Mouse (Mus musculus) macrophage (primary cell): ENCODE measurements around the gene Rfxap. TPM values are rescaled to one million over a fixed set of nuclear protein-coding genes. Genes with fewer than 3 reads are reported as not detected.

Experiments
- H3K27ac ChIP-seq: fragments of 350-480 bp; formaldehyde crosslinking; 2 replicates; pipeline ENCODE4 v1.9.0; 2021
- H3K36me3 ChIP-seq: fragments of 350-480 bp; formaldehyde crosslinking; 2 replicates; pipeline ENCODE4 v1.9.0; 2021; ENCODE audit errors: inconsistent target
- H3K4me3 ChIP-seq: fragments of 350-480 bp; formaldehyde crosslinking; 2 replicates; pipeline ENCODE4 v1.9.0; 2021; ENCODE audit errors: inconsistent target
- H3K79me2 ChIP-seq: fragments of 350-480 bp; formaldehyde crosslinking; 2 replicates; pipeline ENCODE4 v1.9.0; 2021; ENCODE audit errors: inconsistent target
- WGBS: methylation state at CpG from one replicate; pipeline ENCODE4 v1.1.7; 2026; ENCODE audit warnings: inconsistent platforms; ENCODE audit not compliant: missing documents; 5-methylcytosine and 5-hydroxymethylcytosine counted together
- polyA plus RNA-seq: library from polyadenylated mRNA; stranded (reverse); fragments of 250-400 nt; gene quantifications from 3 replicates; pipeline ENCODE4 v1.2.4, GENCODE M21; 2018; ENCODE audit warnings: inconsistent platforms

The Rfxap gene
- polyA plus RNA-seq, 1 experiment from 2014 or later = 21.3 TPM

DNA sequence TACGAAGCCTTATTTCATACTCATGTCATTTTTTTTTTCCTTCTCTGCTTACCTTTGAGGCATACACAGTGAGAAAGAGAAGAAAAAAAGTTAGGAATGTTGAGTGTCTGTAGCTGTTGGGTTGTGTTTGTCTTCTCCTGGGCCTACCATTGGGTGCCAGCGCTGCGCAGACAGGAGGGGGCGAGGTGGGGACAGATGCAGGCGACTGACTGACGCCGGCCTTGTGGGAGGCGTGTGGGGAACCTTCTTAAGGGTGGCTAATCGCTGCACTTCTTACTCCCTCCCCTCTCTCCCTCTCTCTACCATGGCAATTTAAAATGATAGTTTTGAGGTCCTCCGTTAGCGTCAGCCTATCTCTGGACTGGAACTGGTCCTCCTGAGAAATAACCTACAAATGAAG, 51.5 kb downstream of the Rfxap start:
- Histone ChIP-seq H3K4me3 (no peak overlapping the region), H3K27ac (no peak overlapping the region), H3K36me3 (no peaks in the 10 kb centered on the region), H3K79me2 (no peaks in the 10 kb centered on the region)
- WGBS = 9% methylated on average over 11 of the region's 11 CpGs

DNA sequence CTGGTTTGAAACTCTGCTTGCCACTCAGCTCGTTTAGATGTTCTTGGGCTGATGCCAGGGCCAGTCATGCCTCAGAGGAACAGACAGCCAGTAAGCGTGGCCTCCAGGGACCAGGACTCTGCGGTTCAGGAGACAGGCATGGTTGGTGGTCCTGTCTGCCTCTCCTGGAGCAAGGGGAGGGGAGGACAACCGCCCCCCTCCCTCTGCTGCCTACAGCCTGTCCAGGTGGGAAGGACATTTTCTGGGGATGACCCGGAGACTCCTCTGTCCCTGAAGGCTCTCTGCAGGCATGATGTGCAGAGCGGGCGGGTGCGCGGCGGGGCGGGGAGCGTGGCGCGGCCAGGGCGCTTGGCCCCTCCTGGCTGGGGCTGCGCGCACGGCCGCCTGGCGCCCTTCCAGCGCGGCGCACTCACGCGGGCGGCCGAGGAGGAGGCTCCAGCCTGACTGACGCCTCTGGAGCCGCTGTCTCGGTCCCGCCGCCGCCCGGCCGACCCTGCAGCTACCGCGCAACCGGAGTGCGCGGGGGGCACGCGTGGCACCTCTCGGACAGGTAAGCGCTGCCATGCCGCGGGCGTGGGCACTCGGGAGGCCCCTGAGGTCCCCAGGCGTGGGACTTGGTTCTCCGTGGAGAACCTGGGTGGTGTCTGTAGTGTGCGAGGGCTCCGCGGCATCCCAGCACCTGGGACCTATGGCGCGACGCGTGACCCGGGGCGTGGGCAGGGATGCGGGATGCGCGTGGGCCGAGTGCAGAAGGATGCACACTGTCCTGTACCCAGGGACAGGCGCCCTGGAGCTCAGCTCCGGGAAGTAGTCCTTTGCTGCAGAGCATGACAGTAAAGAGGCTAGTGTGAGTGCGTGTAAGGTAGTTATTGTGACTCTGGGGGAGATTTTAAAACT, 52.2 kb downstream of the Rfxap start, which contains the start of gene Smad9:
TSS of gene Smad9 (plus strand) at position 438 of the 897 bp plus-strand sequence.
- H3K4me3 ChIP-seq = no peak within 1 kb of the TSS
- 4% methylated on average over 43 of the region's 66 CpGs for WGBS
- H3K27ac ChIP-seq = no peak within 1 kb of the TSS
- H3K36me3 ChIP-seq = peaks cover 2% of the 10 kb centered on the region; the same call in 1 of the 2 replicates
- no peaks in the 10 kb centered on the region for H3K79me2 ChIP-seq

DNA sequence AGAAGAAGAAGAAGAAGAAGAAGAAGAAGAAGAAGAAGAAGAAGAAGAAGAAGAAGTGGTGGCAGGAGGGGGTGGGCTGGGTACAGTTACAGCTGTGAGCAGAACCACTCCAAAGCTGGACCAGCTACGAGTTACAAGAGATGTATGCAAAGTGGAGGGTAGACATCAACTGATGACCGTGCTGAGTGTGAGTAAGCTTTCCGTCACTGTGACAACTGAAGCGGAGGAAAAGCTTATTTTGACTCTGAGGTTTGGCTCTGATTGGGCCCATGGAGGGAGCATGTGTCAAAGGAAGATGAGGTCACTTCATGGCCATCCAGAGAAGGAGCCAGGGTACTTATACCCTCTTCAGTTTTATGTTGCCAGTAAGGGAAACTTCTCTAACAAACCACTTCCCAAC, 54.2 kb downstream of the Rfxap start:
- 79% methylated on average over 4 of the region's 4 CpGs for WGBS
- no peaks in the 10 kb centered on the region for H3K79me2 ChIP-seq
- peaks cover 21% of the 10 kb centered on the region for H3K36me3 ChIP-seq
- H3K27ac ChIP-seq = no peak overlapping the region
- no peak overlapping the region for H3K4me3 ChIP-seq

Other genes starting within 250 kb of the Rfxap start
- gene Supt20, start 115.0 kb downstream of the Rfxap start, polyA plus RNA-seq = 31.6 to 42.0 TPM (median 38.7 TPM) in 3 replicates
- gene Gm21958, start 93.4 kb downstream of the Rfxap start, polyA plus RNA-seq = not detected in 3 replicates
- gene Exosc8, start 72.4 kb downstream of the Rfxap start, polyA plus RNA-seq = 23.8 to 55.0 TPM (median 49.3 TPM) in 3 replicates
- gene Alg5, start 72.3 kb downstream of the Rfxap start, polyA plus RNA-seq = 39.5 to 52.5 TPM (median 47.8 TPM) in 3 replicates
- 0.04 TPM in 1 of 3 replicates, not detected in the others for gene Smad9, start 52.2 kb downstream of the Rfxap start, polyA plus RNA-seq
- not detected in 3 replicates for gene Sertm1, start 108.1 kb upstream of the Rfxap start, polyA plus RNA-seq
- gene Ccna1, start 247.7 kb upstream of the Rfxap start, polyA plus RNA-seq = not detected in 3 replicates